Mouse (Mus musculus): ENCODE data around the gene Aldh8a1.

- TF ChIP-seq POLR2A (IDR thresholded peaks at IDR 0.05; ENCODE audit: low read depth, low read length) (no peak), CTCF (IDR thresholded peaks at IDR 0.05; ENCODE audit: extremely low read depth, insufficient read length, insufficient replicate concordance, low read depth, low read length) (no peak)
These were observed 11.2 kb upstream of the Aldh8a1 start for GRCm38 (mm10) chr10:21365897-21366296.

Data from small intestine, adult 2 months (tissue).